Mouse (Mus musculus) kidney, postnatal 10 days (tissue): ENCODE data around the gene Col5a1.

ENCODE experiments used
- DNase-seq: peaks from one replicate; pipeline ENCODE4 v3.0.0; 2021; ENCODE audit warnings: mixed read lengths

Gene Col5a1

GRCm38 (mm10) chr2:27976512-27976911 lies 90.3 kb downstream of the Col5a1 start:
- no peak for DNase-seq

- no peak for DNase-seq
These were observed 94.8 kb downstream of the Col5a1 start for GRCm38 (mm10) chr2:27981066-27981465.

- no peak for DNase-seq
These were observed 95.7 kb downstream of the Col5a1 start for GRCm38 (mm10) chr2:27981621-27982535.

- no peak for DNase-seq
These were observed 96.9 kb downstream of the Col5a1 start for GRCm38 (mm10) chr2:27983093-27983492.

- peak; percentile 72 for DNase-seq
These were observed 97.7 kb downstream of the Col5a1 start for GRCm38 (mm10) chr2:27983884-27984283.

GRCm38 (mm10) chr2:27986751-27987150 lies 100.5 kb downstream of the Col5a1 start:
- no peak for DNase-seq

- no peak for DNase-seq
These were observed 104.4 kb downstream of the Col5a1 start for GRCm38 (mm10) chr2:27990430-27991211.

GRCm38 (mm10) chr2:27993416-27993815 lies 107.2 kb downstream of the Col5a1 start:
- peak; percentile 16 for DNase-seq

- DNase-seq, result no peak
These were observed 113.9 kb downstream of the Col5a1 start for GRCm38 (mm10) chr2:27999996-28000583.

- no peak for DNase-seq
These were observed 114.4 kb downstream of the Col5a1 start for GRCm38 (mm10) chr2:28000660-28001059.

GRCm38 (mm10) chr2:28001206-28001605 lies 115.0 kb downstream of the Col5a1 start:
- DNase-seq, result no peak

- DNase-seq, result no peak
These were observed 119.0 kb downstream of the Col5a1 start for GRCm38 (mm10) chr2:28005187-28005586.

- no peak for DNase-seq
These were observed 122.0 kb downstream of the Col5a1 start for GRCm38 (mm10) chr2:28008261-28008660.

- DNase-seq, result no peak
These were observed 126.1 kb downstream of the Col5a1 start for GRCm38 (mm10) chr2:28012367-28012766.

- no peak for DNase-seq
These were observed 128.6 kb downstream of the Col5a1 start for GRCm38 (mm10) chr2:28014778-28015177.

GRCm38 (mm10) chr2:28024416-28024815 lies 138.2 kb downstream of the Col5a1 start:
- no peak for DNase-seq

GRCm38 (mm10) chr2:28025776-28026175 lies 139.6 kb downstream of the Col5a1 start:
- DNase-seq, result no peak

- no peak for DNase-seq
These were observed 145.6 kb downstream of the Col5a1 start for GRCm38 (mm10) chr2:28031860-28032259.

GRCm38 (mm10) chr2:28032469-28032868 lies 146.2 kb downstream of the Col5a1 start:
- no peak for DNase-seq

- no peak for DNase-seq
These were observed 147.9 kb downstream of the Col5a1 start for GRCm38 (mm10) chr2:28034011-28034710.

- DNase-seq, result no peak
These were observed 150.6 kb downstream of the Col5a1 start for GRCm38 (mm10) chr2:28036788-28037187.

GRCm38 (mm10) chr2:28037505-28038390 lies 151.5 kb downstream of the Col5a1 start:
- peak; percentile 58 for DNase-seq
